Mouse (Mus musculus) liver, adult 2 months (tissue): ENCODE data around the gene Cramp1l. TPM values are rescaled to one million over a fixed set of nuclear protein-coding genes. Genes with fewer than 3 reads are reported as not detected.

Experiments
- DNase-seq: peaks from one replicate; pipeline ENCODE4 v3.0.0-alpha.2; 2011; ENCODE audit warnings: low read depth, low spot score; ENCODE audit errors: extremely low read depth
- H3K27ac ChIP-seq: fragments of 200-500 bp; replicated peaks from 2 replicates; pipeline ENCODE4 v1.5.1; 2012; ENCODE audit warnings: low read depth, mild to moderate bottlenecking, control low read depth, inconsistent platforms, low read length; ENCODE audit not compliant: insufficient read depth
- H3K27me3 ChIP-seq: fragments of 200-500 bp; 2 replicates; pipeline ENCODE4 v1.6.1; 2012; ENCODE audit warnings: mild to moderate bottlenecking, moderate library complexity, low read length, inconsistent platforms; ENCODE audit not compliant: control insufficient read depth, insufficient read depth
- H3K36me3 ChIP-seq: fragments of 200-500 bp; 2 replicates; pipeline ENCODE4 v1.6.1; 2012; ENCODE audit warnings: low read length, inconsistent platforms; ENCODE audit not compliant: control insufficient read depth, insufficient read depth
- H3K4me1 ChIP-seq: fragments of 200-500 bp; 2 replicates; pipeline ENCODE4 v1.6.1; 2011; ENCODE audit warnings: low read length; ENCODE audit not compliant: control insufficient read depth, insufficient read depth
- H3K4me3 ChIP-seq: fragments of 200-500 bp; 2 replicates; pipeline ENCODE4 v1.5.1; 2011; ENCODE audit warnings: low read depth, mild to moderate bottlenecking, control low read depth, low read length, moderate library complexity; ENCODE audit not compliant: insufficient read depth
- H3K79me2 ChIP-seq: fragments of 200-500 bp; 2 replicates; pipeline ENCODE4 v1.6.1; 2012; ENCODE audit warnings: inconsistent platforms, mild to moderate bottlenecking, low read length, moderate library complexity; ENCODE audit not compliant: control insufficient read depth, insufficient read depth
- H3K9ac ChIP-seq: fragments of 200-500 bp; 2 replicates; pipeline ENCODE4 v1.6.1; 2012; ENCODE audit warnings: low read depth, mild to moderate bottlenecking, control low read depth, inconsistent platforms, low read length
- CTCF ChIP-seq: fragments of 200-500 bp; IDR thresholded peaks from 2 replicates; pipeline ENCODE4 v1.5.1; 2011; ENCODE audit warnings: low read depth, low read length, control low read depth
- POLR2A ChIP-seq: fragments of 200-500 bp; IDR thresholded peaks from 2 replicates; pipeline ENCODE4 v1.6.1; 2011; ENCODE audit warnings: low read length, control low read depth; ENCODE audit not compliant: insufficient read depth; ENCODE audit errors: extremely low read depth
- WGBS: fragments of 180-500 bp; shearing (Covaris S2); methylation state at CpG from one replicate; pipeline ENCODE4 v1.1.7; 2018; 5-methylcytosine and 5-hydroxymethylcytosine counted together
- polyA plus RNA-seq: library from polyadenylated mRNA; depleted of rRNA; stranded (reverse); fragments of >200 nt; gene quantifications from 2 replicates; pipeline ENCODE4 v1.2.3, GENCODE M21; 2012
- total RNA-seq: library from RNA; depleted of rRNA; stranded (reverse); fragments of >200 nt; gene quantifications from 2 replicates; pipeline ENCODE4 v1.2.3, GENCODE M21; 2014

Cramp1l gene
- total and polyA plus RNA-seq, 2 experiments = 2.7 to 6.5 TPM

- no peak for DNase-seq
- Histone ChIP-seq H3K4me1 (no peaks in the 10 kb centered on the region), H3K79me2 (no peaks in the 10 kb centered on the region), H3K27ac (no peak overlapping the region), H3K27me3 (no peaks in the 10 kb centered on the region), H3K9ac (no peak overlapping the region), H3K4me3 (no peak overlapping the region), H3K36me3 (peaks cover 24% of the 10 kb centered on the region)
- WGBS = 86% methylated on average over 9 of the region's 9 CpGs
- TF ChIP-seq POLR2A (no peak), CTCF (no peak)
Measured at GRCm38 (mm10) chr17:25053274-25053673, 37.7 kb upstream of the Cramp1l start.

GRCm38 (mm10) chr17:25047143-25047542 is 31.6 kb upstream of the Cramp1l start:
- no peaks in the 10 kb centered on the region for H3K4me1 ChIP-seq
- 81% methylated on average over 5 of the region's 6 CpGs for WGBS
- TF ChIP-seq POLR2A (no peak), CTCF (no peak)
- no peaks in the 10 kb centered on the region for H3K27me3 ChIP-seq
- DNase-seq = no peak
- no peak overlapping the region for H3K27ac ChIP-seq
- H3K9ac ChIP-seq = no peak overlapping the region
- H3K36me3 ChIP-seq = peaks cover 3% of the 10 kb centered on the region; the same call in 1 of the 2 replicates
- no peak overlapping the region for H3K4me3 ChIP-seq
- H3K79me2 ChIP-seq = no peaks in the 10 kb centered on the region

GRCm38 (mm10) chr17:25045281-25045680 is 29.7 kb upstream of the Cramp1l start:
- H3K27me3 ChIP-seq = no peaks in the 10 kb centered on the region
- DNase-seq = no peak
- 85% methylated on average over 4 of the region's 4 CpGs for WGBS
- H3K79me2 ChIP-seq = no peaks in the 10 kb centered on the region
- TF ChIP-seq POLR2A (no peak), CTCF (no peak)
- no peak overlapping the region for H3K4me3 ChIP-seq
- no peaks in the 10 kb centered on the region for H3K4me1 ChIP-seq
- H3K36me3 ChIP-seq = peaks cover under 1% of the 10 kb centered on the region; the same call in 1 of the 2 replicates
- H3K9ac ChIP-seq = no peak overlapping the region
- no peak overlapping the region for H3K27ac ChIP-seq

GRCm38 (mm10) chr17:25044879-25045278 is 29.3 kb upstream of the Cramp1l start:
- H3K79me2 ChIP-seq = no peaks in the 10 kb centered on the region
- no peak for TF ChIP-seq CTCF
- TF ChIP-seq POLR2A = no peak
- no peaks in the 10 kb centered on the region; the same call in 1 of the 2 replicates for H3K36me3 ChIP-seq
- no peak overlapping the region for H3K4me3 ChIP-seq
- H3K27me3 ChIP-seq = no peaks in the 10 kb centered on the region
- H3K4me1 ChIP-seq = no peaks in the 10 kb centered on the region
- no peak for DNase-seq
- H3K27ac ChIP-seq = no peak overlapping the region
- 78% methylated on average over 7 of the region's 7 CpGs for WGBS
- H3K9ac ChIP-seq = no peak overlapping the region

GRCm38 (mm10) chr17:25036183-25036582 is 20.6 kb upstream of the Cramp1l start:
- Histone ChIP-seq H3K9ac (no peak overlapping the region), H3K27ac (no peak overlapping the region), H3K79me2 (no peaks in the 10 kb centered on the region), H3K4me1 (no peaks in the 10 kb centered on the region), H3K4me3 (no peak overlapping the region), H3K36me3 (peaks cover 12% of the 10 kb centered on the region; the same call in 1 of the 2 replicates), H3K27me3 (no peaks in the 10 kb centered on the region)
- TF ChIP-seq CTCF = peak; percentile 41; the same call in 1 of the 2 replicates
- no peak for TF ChIP-seq POLR2A
- DNase-seq = no peak
- WGBS = 84% methylated on average over 4 of the region's 4 CpGs

- Histone ChIP-seq H3K27ac (peak overlapping the region; percentile 8; the same call in 1 of the 2 replicates), H3K79me2 (peaks cover 18% of the 10 kb centered on the region), H3K4me1 (peaks cover 1% of the 10 kb centered on the region; the same call in 1 of the 2 replicates), H3K9ac (peak overlapping the region; percentile 62), H3K4me3 (peak overlapping the region; percentile 56), H3K36me3 (peaks cover 4% of the 10 kb centered on the region; the same call in 1 of the 2 replicates), H3K27me3 (no peaks in the 10 kb centered on the region)
- under 1% methylated on average over 55 of the region's 55 CpGs for WGBS
- DNase-seq = peak; percentile 89
- TF ChIP-seq CTCF = peak; percentile 29
- peak; percentile 62; the same call in 1 of the 2 replicates for TF ChIP-seq POLR2A
Measured at GRCm38 (mm10) chr17:25016292-25017132, 924 bp upstream of the Cramp1l start.
